Mouse (Mus musculus) olfactory bulb, adult 2 months (tissue): Measurements from ENCODE around the gene Usp16. TPM values are rescaled to one million over a fixed set of nuclear protein-coding genes. Genes with fewer than 3 reads are reported as not detected.

Experiments used
- H3K27ac ChIP-seq: fragments of 200-500 bp; 2 replicates; pipeline ENCODE4 v1.5.1; 2012; ENCODE audit warnings: low read depth, low read length; ENCODE audit not compliant: insufficient read depth
- H3K4me1 ChIP-seq: fragments of 200-500 bp; 2 replicates; pipeline ENCODE4 v1.6.1; 2012; ENCODE audit warnings: low read length; ENCODE audit not compliant: control insufficient read depth, insufficient read depth
- H3K4me3 ChIP-seq: fragments of 200-500 bp; 2 replicates; pipeline ENCODE4 v1.5.1; 2012; ENCODE audit warnings: mild to moderate bottlenecking, low read depth, low read length, moderate library complexity; ENCODE audit not compliant: insufficient read depth
- CTCF ChIP-seq: fragments of 200-500 bp; IDR thresholded peaks from 2 replicates; pipeline ENCODE4 v1.5.1; 2012; ENCODE audit warnings: low read depth, mild to moderate bottlenecking, low read length, moderate library complexity; ENCODE audit not compliant: insufficient read depth
- POLR2A ChIP-seq: fragments of 200-500 bp; IDR thresholded peaks from 2 replicates; pipeline ENCODE4 v1.6.1; 2012; ENCODE audit warnings: mild to moderate bottlenecking, low read depth, low read length, moderate library complexity; ENCODE audit not compliant: insufficient read depth
- WGBS: fragments of 180-500 bp; shearing (Covaris S2); methylation state at CpG from one replicate; pipeline ENCODE4 v1.1.7; 2018; 5-methylcytosine and 5-hydroxymethylcytosine counted together
- polyA plus RNA-seq: library from polyadenylated mRNA; stranded (reverse); fragments of >200 nt; gene quantifications from 2 replicates; pipeline ENCODE4 v1.2.4, GENCODE M21; 2012; ENCODE audit warnings: low replicate concordance; ENCODE audit not compliant: missing spikeins, insufficient read depth, insufficient read length

The Usp16 gene
- polyA plus RNA-seq, 1 experiment, result not detected

- 84% methylated on average over 6 of the region's 6 CpGs for WGBS
- TF ChIP-seq CTCF, result no peak
- TF ChIP-seq POLR2A, result no peak
- H3K27ac ChIP-seq, result no peak overlapping the region
- no peak overlapping the region for H3K4me3 ChIP-seq
- H3K4me1 ChIP-seq, result peaks cover 9% of the 10 kb centered on the region; the same call in 1 of the 2 replicates
Measured at GRCm38 (mm10) chr16:87497171-87497570, 42.7 kb downstream of the Usp16 start.

- 67% methylated on average over 5 of the region's 6 CpGs for WGBS
- TF ChIP-seq POLR2A (no peak), CTCF (no peak)
- no peak overlapping the region for H3K27ac ChIP-seq
- H3K4me1 ChIP-seq, result peaks cover 6% of the 10 kb centered on the region; the same call in 1 of the 2 replicates
- no peak overlapping the region for H3K4me3 ChIP-seq
Measured at GRCm38 (mm10) chr16:87499556-87499955, 45.1 kb downstream of the Usp16 start.

GRCm38 (mm10) chr16:87501304-87502078 is 47.0 kb downstream of the Usp16 start:
- no peak overlapping the region for H3K27ac ChIP-seq
- H3K4me3 ChIP-seq, result no peak overlapping the region
- 43% methylated on average over 13 of the region's 13 CpGs for WGBS
- peaks cover 6% of the 10 kb centered on the region; the same call in 1 of the 2 replicates for H3K4me1 ChIP-seq
- TF ChIP-seq CTCF (no peak), POLR2A (no peak)

GRCm38 (mm10) chr16:87511706-87512105 is 57.2 kb downstream of the Usp16 start:
- peaks cover 3% of the 10 kb centered on the region; the same call in 1 of the 2 replicates for H3K4me1 ChIP-seq
- H3K27ac ChIP-seq, result no peak overlapping the region
- TF ChIP-seq POLR2A (no peak), CTCF (no peak)
- H3K4me3 ChIP-seq, result no peak overlapping the region
- WGBS, result 64% methylated on average over 5 of the region's 5 CpGs

- Histone ChIP-seq H3K4me1 (peaks cover 2% of the 10 kb centered on the region; the same call in 1 of the 2 replicates), H3K27ac (no peak overlapping the region), H3K4me3 (no peak overlapping the region)
- 95% methylated on average over 14 of the region's 14 CpGs for WGBS
- TF ChIP-seq POLR2A (no peak), CTCF (no peak)
Measured at GRCm38 (mm10) chr16:87512331-87512730, 57.8 kb downstream of the Usp16 start.

- Histone ChIP-seq H3K4me3 (no peak overlapping the region), H3K4me1 (no peaks in the 10 kb centered on the region), H3K27ac (no peak overlapping the region)
- TF ChIP-seq CTCF (no peak), POLR2A (no peak)
- 94% methylated on average over 5 of the region's 5 CpGs for WGBS
Measured at GRCm38 (mm10) chr16:87524228-87524627, 69.7 kb downstream of the Usp16 start.

- Histone ChIP-seq H3K4me1 (no peaks in the 10 kb centered on the region), H3K4me3 (no peak overlapping the region), H3K27ac (no peak overlapping the region)
- WGBS, result 67% methylated on average over 8 of the region's 8 CpGs
- TF ChIP-seq CTCF (no peak), POLR2A (no peak)
Measured at GRCm38 (mm10) chr16:87527553-87528249, 73.2 kb downstream of the Usp16 start.

- Histone ChIP-seq H3K4me3 (no peak overlapping the region), H3K27ac (no peak overlapping the region), H3K4me1 (no peaks in the 10 kb centered on the region)
- WGBS, result 83% methylated on average over 10 of the region's 10 CpGs
- TF ChIP-seq CTCF (no peak), POLR2A (no peak)
Measured at GRCm38 (mm10) chr16:87528755-87529154, 74.3 kb downstream of the Usp16 start.

Other genes with a start within 250 kb of the Usp16 start
- gene N6amt1, start 100.5 kb upstream of the Usp16 start, polyA plus RNA-seq, result not detected in 2 replicates
- gene Ltn1, start 22.1 kb upstream of the Usp16 start, polyA plus RNA-seq, result not detected in 2 replicates
- not detected in 2 replicates for gene Rwdd2b, start 14.1 kb upstream of the Usp16 start, polyA plus RNA-seq
- 227 and 308 TPM in 2 replicates for gene Cct8, start 41.2 kb downstream of the Usp16 start, polyA plus RNA-seq
- gene Map3k7cl, start 98.6 kb downstream of the Usp16 start, polyA plus RNA-seq, result not detected in 2 replicates
- not detected in 2 replicates for gene Bach1, start 244.2 kb downstream of the Usp16 start, polyA plus RNA-seq